Mouse (Mus musculus): ENCODE measurements at regions not wholly inside any gene's neighbourhood (a gene's known extent, or its start where the extent isn't known, plus 50 kb on each side); places are given as distances from the start of the nearest gene placed in this dataset.

DNA sequence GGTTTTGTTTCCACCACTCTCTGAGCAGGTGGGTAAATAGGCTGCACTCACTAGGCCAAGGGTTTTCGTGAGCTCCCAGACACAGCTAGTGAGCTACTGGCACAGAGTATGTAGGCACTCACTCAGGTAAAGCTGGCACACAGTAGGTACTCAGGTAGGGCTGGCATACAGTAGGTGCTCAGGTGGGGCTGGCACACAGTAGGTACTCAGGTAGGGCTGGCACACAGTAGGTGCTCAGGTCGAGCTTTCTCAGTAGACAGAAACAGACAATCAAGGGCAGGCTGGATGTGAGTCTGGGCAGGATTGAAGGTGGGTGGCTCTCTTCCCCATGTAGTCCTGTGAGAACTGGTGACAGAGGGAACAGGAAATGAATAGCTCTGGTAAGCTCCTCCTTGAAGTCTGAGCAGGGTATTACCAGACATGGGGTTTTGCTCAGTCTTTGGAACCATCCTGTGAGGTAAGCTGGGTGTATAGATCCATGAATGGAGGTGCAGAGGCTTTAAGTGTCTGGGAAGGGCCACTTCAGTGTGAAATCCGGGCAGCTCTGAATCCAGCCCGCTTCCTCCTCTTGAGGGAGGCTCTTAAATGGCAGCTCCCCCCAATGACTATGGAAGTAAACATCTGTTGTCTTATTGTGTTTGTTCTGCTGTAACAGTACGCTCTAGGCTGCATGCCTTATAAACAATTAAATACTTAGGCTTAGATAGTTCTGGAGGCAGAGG is 62.4 kb upstream of the Slc25a36 start:
- Histone ChIP-seq H3K36me3 (ENCODE audit: control insufficient read depth, insufficient read depth, low read length) (no peaks in the 10 kb centered on the region), H3K27ac (ENCODE audit: insufficient read depth, low read depth, low read length) (no peak overlapping the region), H3K4me1 (ENCODE audit: control insufficient read depth, insufficient read depth, insufficient read length, low read length) (no peaks in the 10 kb centered on the region), H3K4me3 (ENCODE audit: low read depth, low read length) (no peak overlapping the region), H3K27me3 (ENCODE audit: control insufficient read depth, insufficient read depth, low read length) (no peaks in the 10 kb centered on the region)
- TF ChIP-seq CTCF (IDR thresholded peaks at IDR 0.05; ENCODE audit: extremely low read depth, insufficient read length, insufficient replicate concordance, low read depth, low read length) = no peak
- TF ChIP-seq POLR2A (IDR thresholded peaks at IDR 0.05; ENCODE audit: low read depth, low read length) = no peak
- WGBS = 78% methylated on average over 5 of the region's 5 CpGs

- WGBS = 8% methylated on average over 3 of the region's 3 CpGs
- H3K4me1 ChIP-seq (ENCODE audit: control insufficient read depth, insufficient read depth, insufficient read length, low read length) = no peaks in the 10 kb centered on the region
- H3K27me3 ChIP-seq (ENCODE audit: control insufficient read depth, insufficient read depth, low read length) = no peaks in the 10 kb centered on the region
- TF ChIP-seq POLR2A (IDR thresholded peaks at IDR 0.05; ENCODE audit: low read depth, low read length) = no peak
- no peak for TF ChIP-seq CTCF (IDR thresholded peaks at IDR 0.05; ENCODE audit: extremely low read depth, insufficient read length, insufficient replicate concordance, low read depth, low read length)
- no peak overlapping the region for H3K27ac ChIP-seq (ENCODE audit: insufficient read depth, low read depth, low read length)
- H3K4me3 ChIP-seq (ENCODE audit: low read depth, low read length) = no peak overlapping the region
- no peaks in the 10 kb centered on the region for H3K36me3 ChIP-seq (ENCODE audit: control insufficient read depth, insufficient read depth, low read length)
These were observed 61.1 kb upstream of the Slc25a36 start for GRCm38 (mm10) chr9:97172075-97172474.

- H3K27me3 ChIP-seq (ENCODE audit: control insufficient read depth, insufficient read depth, low read length) = no peaks in the 10 kb centered on the region
- H3K4me1 ChIP-seq (ENCODE audit: control insufficient read depth, insufficient read depth, insufficient read length, low read length) = no peaks in the 10 kb centered on the region
- 86% methylated on average over 4 of the region's 4 CpGs for WGBS
- H3K36me3 ChIP-seq (ENCODE audit: control insufficient read depth, insufficient read depth, low read length) = no peaks in the 10 kb centered on the region
- no peak overlapping the region for H3K27ac ChIP-seq (ENCODE audit: insufficient read depth, low read depth, low read length)
- H3K4me3 ChIP-seq (ENCODE audit: low read depth, low read length) = no peak overlapping the region
- TF ChIP-seq POLR2A (IDR thresholded peaks at IDR 0.05; ENCODE audit: low read depth, low read length) (no peak), CTCF (IDR thresholded peaks at IDR 0.05; ENCODE audit: extremely low read depth, insufficient read length, insufficient replicate concordance, low read depth, low read length) (no peak)
These were observed 60.5 kb upstream of the Slc25a36 start for GRCm38 (mm10) chr9:97171484-97171883.

- no peak for TF ChIP-seq CTCF (IDR thresholded peaks at IDR 0.05; ENCODE audit: extremely low read depth, insufficient read length, insufficient replicate concordance, low read depth, low read length)
- TF ChIP-seq POLR2A (IDR thresholded peaks at IDR 0.05; ENCODE audit: low read depth, low read length) = no peak
These were observed 59.9 kb upstream of the Slc25a36 start for GRCm38 (mm10) chr9:97170836-97171235.

DNA sequence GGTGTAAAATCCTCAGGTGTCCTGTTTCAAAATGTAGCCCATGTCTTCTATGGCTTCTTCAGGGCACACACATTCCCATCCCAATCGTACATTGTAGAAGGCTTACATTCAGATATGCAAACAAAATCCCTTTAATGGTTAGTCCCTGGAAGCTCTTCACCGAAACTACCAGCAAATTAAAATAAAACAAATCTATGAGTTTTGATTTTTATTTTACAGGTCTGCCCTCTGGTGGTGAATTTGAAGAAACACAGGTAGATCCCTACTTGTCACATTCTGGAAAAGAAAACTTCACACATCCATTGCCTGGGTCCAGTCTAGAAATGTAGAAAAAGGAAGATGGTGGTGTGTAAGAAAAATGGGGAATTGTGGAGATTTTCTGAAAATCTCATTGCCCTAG is 51.5 kb upstream of the Slc25a36 start:
- 9% methylated on average over 2 of the region's 2 CpGs for WGBS
- no peak overlapping the region for H3K4me3 ChIP-seq (ENCODE audit: low read depth, low read length)
- no peak overlapping the region for H3K27ac ChIP-seq (ENCODE audit: insufficient read depth, low read depth, low read length)
- no peaks in the 10 kb centered on the region for H3K4me1 ChIP-seq (ENCODE audit: control insufficient read depth, insufficient read depth, insufficient read length, low read length)
- H3K36me3 ChIP-seq (ENCODE audit: control insufficient read depth, insufficient read depth, low read length) = no peaks in the 10 kb centered on the region
- H3K27me3 ChIP-seq (ENCODE audit: control insufficient read depth, insufficient read depth, low read length) = no peaks in the 10 kb centered on the region
- TF ChIP-seq CTCF (IDR thresholded peaks at IDR 0.05; ENCODE audit: extremely low read depth, insufficient read length, insufficient replicate concordance, low read depth, low read length) = no peak
- TF ChIP-seq POLR2A (IDR thresholded peaks at IDR 0.05; ENCODE audit: low read depth, low read length) = no peak

More at GRCm38 (mm10) chr9:97170836-97171235, 59.9 kb upstream of the Slc25a36 start:
- no peaks in the 10 kb centered on the region for H3K4me1 ChIP-seq (ENCODE audit: control insufficient read depth, insufficient read depth, insufficient read length, low read length)
- H3K36me3 ChIP-seq (ENCODE audit: control insufficient read depth, insufficient read depth, low read length) = no peaks in the 10 kb centered on the region
- 100% methylated on average over 1 of the region's 1 CpGs for WGBS
- no peak overlapping the region for H3K27ac ChIP-seq (ENCODE audit: insufficient read depth, low read depth, low read length)
- H3K27me3 ChIP-seq (ENCODE audit: control insufficient read depth, insufficient read depth, low read length) = no peaks in the 10 kb centered on the region
- H3K4me3 ChIP-seq (ENCODE audit: low read depth, low read length) = no peak overlapping the region
